Mouse (Mus musculus) liver, embryonic 11.5 days (tissue): ENCODE data around the gene Gm20696. TPM values are rescaled to one million over a fixed set of nuclear protein-coding genes. Genes with fewer than 3 reads are reported as not detected.

ENCODE experiments used
- ATAC-seq: fragments of 200-750 bp; cut with Nextera tagmentation; replicated peaks from 2 replicates; pipeline ENCODE4 v1.8.0; 2017; ENCODE audit warnings: moderate number of reproducible peaks, mild to moderate bottlenecking, moderate TSS enrichment, moderate library complexity; ENCODE audit not compliant: low FRiP score
- DNase-seq: peaks from one replicate; pipeline ENCODE4 v3.0.0-alpha.2; 2017; ENCODE audit warnings: low spot score
- H3K27ac ChIP-seq: fragments of 300-500 bp; sonication (generic); 2 replicates; pipeline ENCODE4 v1.5.1; 2014; ENCODE audit warnings: mild to moderate bottlenecking, low read depth, low read length, control low read depth
- H3K27me3 ChIP-seq: fragments of 300-500 bp; sonication (generic); replicated peaks from 2 replicates; pipeline ENCODE4 v1.6.1; 2014; ENCODE audit warnings: low read length, mixed read lengths; ENCODE audit not compliant: control insufficient read depth, insufficient read depth
- H3K36me3 ChIP-seq: fragments of 300-500 bp; sonication (generic); 2 replicates; pipeline ENCODE4 v1.6.1; 2014; ENCODE audit warnings: mild to moderate bottlenecking, low read length, moderate library complexity, mixed read lengths; ENCODE audit not compliant: control insufficient read depth, insufficient read depth
- H3K4me1 ChIP-seq: fragments of 300-500 bp; sonication (generic); replicated peaks from 2 replicates; pipeline ENCODE4 v1.6.1; 2014; ENCODE audit warnings: low read length, mixed read lengths; ENCODE audit not compliant: control insufficient read depth, insufficient read depth
- H3K4me2 ChIP-seq: fragments of 300-500 bp; sonication (generic); 2 replicates; pipeline ENCODE4 v1.6.1; 2014; ENCODE audit warnings: mild to moderate bottlenecking, control low read depth, moderate library complexity
- H3K4me3 ChIP-seq: fragments of 300-500 bp; sonication (generic); 2 replicates; pipeline ENCODE4 v1.5.1; 2014; ENCODE audit warnings: low read depth, low read length, control low read depth
- H3K9ac ChIP-seq: fragments of 300-500 bp; sonication (generic); 2 replicates; pipeline ENCODE4 v1.6.1; 2014; ENCODE audit warnings: low read depth, low read length, control low read depth
- H3K9me3 ChIP-seq: fragments of 300-500 bp; sonication (generic); 2 replicates; pipeline ENCODE4 v1.6.1; 2016; ENCODE audit warnings: low read length, inconsistent platforms, mixed read lengths; ENCODE audit not compliant: control insufficient read depth
- WGBS: fragments of 180-500 bp; shearing (Covaris S2); extraction: QIAGEN DNeasy Blood & Tissue Kit; methylation state at CpG from one replicate; pipeline ENCODE4 v1.1.7; 2014; 5-methylcytosine and 5-hydroxymethylcytosine counted together
- polyA plus RNA-seq: library from polyadenylated mRNA; unstranded; fragments of >200 nt; fragmentation: Nextera tagmentation; extraction: Ambion mirVana; gene quantifications from 2 replicates; pipeline ENCODE4 v1.2.1, GENCODE M21; 2014

Gm20696 gene
- polyA plus RNA-seq, 1 experiment from 2014 or later: 2.4 TPM

DNA sequence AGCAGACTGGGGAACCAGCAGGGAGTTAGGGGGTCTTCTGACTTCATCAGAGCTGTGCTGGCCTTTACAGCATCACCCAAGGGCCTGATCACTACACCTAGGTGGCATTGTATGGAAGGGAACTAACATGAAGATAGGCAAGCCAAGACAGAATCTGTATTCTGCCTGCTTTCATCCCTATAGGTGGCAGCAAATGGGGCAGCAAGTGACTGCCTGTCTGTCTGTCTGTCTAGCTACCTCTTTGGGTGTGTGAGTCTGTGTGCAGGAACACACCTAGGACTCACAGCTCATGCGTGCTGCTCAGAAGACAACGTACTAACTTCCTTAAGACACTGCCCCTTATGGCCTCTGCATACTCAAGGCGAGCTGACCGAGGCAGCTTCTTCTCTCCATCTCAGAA is 291.2 kb downstream of the Gm20696 start:
- DNase-seq: no peak
- Histone ChIP-seq H3K4me2 (no peak overlapping the region), H3K9me3 (no peaks in the 10 kb centered on the region), H3K4me3 (no peak overlapping the region), H3K27ac (no peak overlapping the region), H3K27me3 (no peaks in the 10 kb centered on the region), H3K36me3 (no peaks in the 10 kb centered on the region), H3K4me1 (peaks cover 6% of the 10 kb centered on the region; the same call in 1 of the 2 replicates), H3K9ac (no peak overlapping the region)
- ATAC-seq: no peak
- 74% methylated on average over 4 of the region's 4 CpGs for WGBS

DNA sequence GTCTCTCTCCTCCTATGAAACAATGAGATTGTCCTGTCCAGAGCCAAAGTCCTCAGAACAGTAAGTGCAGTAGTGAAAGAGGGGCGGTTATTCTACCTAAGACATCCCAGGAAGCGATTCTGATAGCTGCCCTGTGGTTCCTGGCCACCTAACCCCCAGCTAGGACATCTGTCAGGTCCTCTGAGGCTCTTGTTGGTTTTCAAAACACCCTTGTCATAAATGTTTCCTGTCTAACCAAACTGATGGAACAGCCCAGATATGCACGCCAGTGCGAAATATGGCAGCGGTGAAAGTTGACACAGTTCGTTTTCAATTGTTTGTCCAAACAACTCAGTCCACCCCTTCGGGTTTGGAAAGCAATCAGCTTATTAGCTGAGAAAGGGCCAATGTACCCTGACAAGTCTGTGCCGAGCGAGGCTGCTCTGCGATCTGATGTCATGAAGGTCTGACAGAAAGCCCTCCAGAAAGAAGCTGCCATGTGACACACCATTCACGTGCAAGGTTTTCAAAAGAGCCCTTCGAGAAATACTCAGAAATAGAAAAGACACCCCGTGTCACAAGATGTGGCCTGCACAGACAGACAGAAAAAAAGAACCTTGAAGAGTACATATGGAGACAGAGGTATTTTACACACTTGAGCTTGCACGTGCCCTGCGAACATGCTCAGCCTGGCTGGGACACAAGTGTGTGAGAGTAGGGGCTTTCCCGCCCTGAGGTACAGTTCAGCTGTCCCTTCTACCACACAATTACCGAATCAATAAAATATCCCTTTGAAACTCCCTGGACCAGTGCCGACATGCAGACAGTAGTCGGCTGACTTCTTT is 291.9 kb downstream of the Gm20696 start:
- ATAC-seq (no peak), DNase-seq (no peak)
- H3K4me1 ChIP-seq: peaks cover 6% of the 10 kb centered on the region; the same call in 1 of the 2 replicates
- no peak overlapping the region for H3K27ac ChIP-seq
- WGBS: 78% methylated on average over 19 of the region's 19 CpGs
- H3K9ac ChIP-seq: no peak overlapping the region
- H3K4me2 ChIP-seq: no peak overlapping the region
- no peak overlapping the region for H3K4me3 ChIP-seq
- no peaks in the 10 kb centered on the region for H3K36me3 ChIP-seq
- H3K9me3 ChIP-seq: no peaks in the 10 kb centered on the region
- H3K27me3 ChIP-seq: no peaks in the 10 kb centered on the region

DNA sequence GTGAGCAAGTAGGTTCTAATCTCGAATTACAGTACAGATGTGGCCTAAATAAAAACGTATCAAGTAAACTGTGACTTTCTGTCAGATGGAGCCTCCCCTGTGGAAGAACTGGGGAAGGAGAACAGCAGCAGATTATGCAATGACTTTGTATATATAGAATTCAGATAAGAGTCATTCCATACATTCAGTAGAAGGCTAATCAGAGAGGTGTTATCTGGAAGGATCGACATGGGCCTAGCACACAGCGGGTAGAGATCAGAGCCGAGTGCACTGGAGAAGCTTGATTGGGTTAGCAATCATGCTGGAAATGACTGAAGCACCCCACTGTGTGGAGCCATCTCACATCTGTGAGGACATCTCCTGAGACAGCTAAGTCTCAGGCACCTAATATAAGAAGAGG is 294.2 kb downstream of the Gm20696 start:
- H3K27me3 ChIP-seq: no peaks in the 10 kb centered on the region
- no peak overlapping the region for H3K4me3 ChIP-seq
- DNase-seq: no peak
- H3K27ac ChIP-seq: no peak overlapping the region
- H3K4me2 ChIP-seq: no peak overlapping the region
- no peaks in the 10 kb centered on the region for H3K9me3 ChIP-seq
- no peak for ATAC-seq
- WGBS: 64% methylated on average over 5 of the region's 5 CpGs
- peaks cover 8% of the 10 kb centered on the region; the same call in 1 of the 2 replicates for H3K4me1 ChIP-seq
- H3K36me3 ChIP-seq: no peaks in the 10 kb centered on the region
- no peak overlapping the region for H3K9ac ChIP-seq

DNA sequence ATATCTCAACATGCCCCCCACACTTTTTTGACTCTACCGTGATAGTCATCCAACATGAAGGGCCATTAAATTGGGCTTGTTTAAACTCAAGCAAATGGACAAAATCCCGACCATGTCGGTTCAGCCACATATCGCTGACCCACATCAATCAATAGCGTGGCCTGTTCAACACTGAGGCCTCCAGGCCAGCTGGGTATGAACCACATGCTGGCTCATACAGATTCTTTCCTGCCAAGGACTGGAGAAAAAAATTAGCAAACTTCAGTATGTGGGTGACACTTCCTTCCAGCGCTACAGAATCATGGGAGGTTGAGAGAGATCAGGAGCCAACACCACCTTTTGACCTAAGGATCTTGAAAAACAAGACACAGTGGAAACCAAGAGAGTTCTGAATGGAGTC is 294.6 kb downstream of the Gm20696 start:
- H3K27ac ChIP-seq: no peak overlapping the region
- H3K9ac ChIP-seq: no peak overlapping the region
- no peaks in the 10 kb centered on the region for H3K36me3 ChIP-seq
- no peaks in the 10 kb centered on the region for H3K27me3 ChIP-seq
- peaks cover 8% of the 10 kb centered on the region; the same call in 1 of the 2 replicates for H3K4me1 ChIP-seq
- DNase-seq: no peak
- ATAC-seq: no peak
- no peaks in the 10 kb centered on the region for H3K9me3 ChIP-seq
- 78% methylated on average over 6 of the region's 6 CpGs for WGBS
- no peak overlapping the region for H3K4me3 ChIP-seq
- no peak overlapping the region for H3K4me2 ChIP-seq

DNA sequence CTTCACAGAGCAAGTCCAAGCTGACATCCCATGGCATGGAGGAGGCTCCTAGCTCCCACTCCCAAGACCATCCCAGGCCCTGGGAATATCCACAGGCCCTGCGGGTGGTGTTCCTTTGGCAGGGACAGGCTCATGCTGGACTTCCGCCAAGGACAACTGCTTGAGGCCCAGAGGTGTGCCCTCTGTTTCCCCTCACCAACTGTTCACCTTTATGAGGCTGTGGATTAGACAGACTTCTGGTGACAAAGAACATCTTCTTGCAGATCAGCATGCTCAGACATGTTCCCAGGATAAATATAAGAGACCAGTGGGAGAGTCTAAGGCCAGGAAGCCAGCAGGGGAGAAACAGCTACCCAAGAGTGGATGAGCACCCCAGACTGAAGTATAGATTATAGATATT is 296.7 kb downstream of the Gm20696 start:
- no peaks in the 10 kb centered on the region for H3K27me3 ChIP-seq
- H3K4me1 ChIP-seq: peaks cover 8% of the 10 kb centered on the region; the same call in 1 of the 2 replicates
- DNase-seq: no peak
- H3K4me3 ChIP-seq: no peak overlapping the region
- no peak overlapping the region for H3K4me2 ChIP-seq
- no peak overlapping the region for H3K9ac ChIP-seq
- no peak overlapping the region for H3K27ac ChIP-seq
- WGBS: 82% methylated on average over 2 of the region's 2 CpGs
- no peak for ATAC-seq
- no peaks in the 10 kb centered on the region for H3K36me3 ChIP-seq
- H3K9me3 ChIP-seq: no peaks in the 10 kb centered on the region

DNA sequence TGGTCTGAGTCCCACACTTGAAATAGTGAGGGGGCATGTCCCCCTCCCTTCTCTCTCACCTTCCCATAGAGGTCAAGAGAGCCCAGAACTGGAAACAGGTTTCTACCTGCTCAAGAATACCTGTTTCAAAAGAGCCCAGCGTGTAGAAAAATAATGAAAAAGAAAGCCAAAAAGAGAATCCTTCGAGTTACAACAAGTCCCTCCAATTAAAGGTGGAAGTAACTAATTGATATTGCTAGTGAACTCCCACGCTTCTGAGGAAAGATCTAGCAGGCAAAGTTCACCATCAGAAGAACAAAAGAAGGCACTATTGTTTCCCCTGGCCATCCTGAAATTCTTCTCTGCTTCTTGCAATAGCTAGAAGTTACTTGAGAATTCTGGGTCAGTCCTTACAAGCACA is 297.4 kb downstream of the Gm20696 start:
- no peak for ATAC-seq
- no peaks in the 10 kb centered on the region for H3K27me3 ChIP-seq
- no peaks in the 10 kb centered on the region for H3K36me3 ChIP-seq
- H3K4me3 ChIP-seq: no peak overlapping the region
- WGBS: 89% methylated on average over 3 of the region's 3 CpGs
- H3K9me3 ChIP-seq: no peaks in the 10 kb centered on the region
- H3K27ac ChIP-seq: no peak overlapping the region
- H3K4me1 ChIP-seq: peaks cover 6% of the 10 kb centered on the region; the same call in 1 of the 2 replicates
- H3K9ac ChIP-seq: no peak overlapping the region
- no peak overlapping the region for H3K4me2 ChIP-seq
- DNase-seq: no peak

DNA sequence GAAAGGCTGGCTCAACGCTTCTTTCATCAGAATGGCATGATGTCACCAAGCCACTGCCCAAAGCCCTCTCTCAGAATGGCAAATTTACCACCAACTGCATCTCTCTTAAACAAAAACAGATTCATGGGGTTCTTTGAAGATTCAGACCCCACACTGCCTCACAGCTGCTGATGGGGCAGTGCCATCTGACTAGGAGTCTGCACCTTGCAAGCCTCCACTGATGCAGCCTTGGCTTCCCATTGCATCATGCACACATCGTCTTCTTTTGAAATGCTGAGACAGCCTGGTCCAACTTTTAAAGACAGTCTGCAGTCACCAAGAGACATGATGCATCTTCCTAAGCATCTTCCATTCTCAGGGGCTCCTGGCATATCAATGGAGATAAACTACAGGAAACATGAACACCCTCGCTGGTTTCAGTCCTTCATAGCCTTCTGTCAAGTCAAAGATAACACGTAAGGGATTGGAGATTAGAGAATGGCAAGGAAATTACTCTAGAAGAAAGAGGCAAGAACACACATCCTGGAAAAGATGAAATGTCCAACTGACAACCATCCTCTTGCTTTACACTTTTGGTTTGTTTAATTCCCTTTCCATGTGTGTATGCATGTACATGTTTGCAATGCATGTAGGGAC is 298.4 kb downstream of the Gm20696 start:
- Histone ChIP-seq H3K27ac (no peak overlapping the region), H3K9ac (no peak overlapping the region), H3K4me3 (no peak overlapping the region), H3K4me1 (peaks cover 6% of the 10 kb centered on the region; the same call in 1 of the 2 replicates), H3K9me3 (no peaks in the 10 kb centered on the region), H3K27me3 (no peaks in the 10 kb centered on the region), H3K36me3 (no peaks in the 10 kb centered on the region), H3K4me2 (no peak overlapping the region)
- DNase-seq: no peak
- 54% methylated on average over 4 of the region's 4 CpGs for WGBS
- no peak for ATAC-seq

DNA sequence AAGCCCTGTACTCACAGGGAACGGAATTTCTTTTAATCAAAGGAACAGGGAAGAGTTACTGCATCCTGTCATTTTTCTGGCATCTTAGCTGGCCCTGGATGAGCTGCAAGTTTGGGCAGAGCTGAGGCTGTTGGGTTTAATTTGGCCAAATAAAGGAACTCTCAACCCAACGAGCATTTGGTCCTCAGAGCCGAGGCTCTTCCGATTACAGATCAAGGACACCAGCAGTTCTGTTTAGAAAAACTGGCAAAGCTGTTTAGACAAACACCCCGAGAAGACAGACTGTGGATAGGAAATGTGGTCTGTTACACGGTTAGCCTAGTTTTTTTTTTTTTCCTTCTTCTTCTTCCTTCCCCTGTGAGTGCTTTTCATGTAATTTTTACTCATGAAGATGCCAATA is 302.1 kb downstream of the Gm20696 start:
- peaks cover 6% of the 10 kb centered on the region; the same call in 1 of the 2 replicates for H3K4me1 ChIP-seq
- 57% methylated on average over 6 of the region's 6 CpGs for WGBS
- H3K9ac ChIP-seq: no peak overlapping the region

More for the DNA sequence above, 302.1 kb downstream of the Gm20696 start:
- H3K27me3 ChIP-seq: no peaks in the 10 kb centered on the region
- no peak overlapping the region for H3K4me3 ChIP-seq
- DNase-seq: no peak
- H3K36me3 ChIP-seq: no peaks in the 10 kb centered on the region
- no peaks in the 10 kb centered on the region for H3K9me3 ChIP-seq
- no peak overlapping the region for H3K27ac ChIP-seq
- ATAC-seq: no peak
- no peak overlapping the region for H3K4me2 ChIP-seq
